Mouse (Mus musculus): ENCODE measurements at regions not wholly inside any gene's neighbourhood (a gene's known extent, or its start where the extent isn't known, plus 50 kb on each side); places are given as distances from the start of the nearest gene placed in this dataset.

DNA sequence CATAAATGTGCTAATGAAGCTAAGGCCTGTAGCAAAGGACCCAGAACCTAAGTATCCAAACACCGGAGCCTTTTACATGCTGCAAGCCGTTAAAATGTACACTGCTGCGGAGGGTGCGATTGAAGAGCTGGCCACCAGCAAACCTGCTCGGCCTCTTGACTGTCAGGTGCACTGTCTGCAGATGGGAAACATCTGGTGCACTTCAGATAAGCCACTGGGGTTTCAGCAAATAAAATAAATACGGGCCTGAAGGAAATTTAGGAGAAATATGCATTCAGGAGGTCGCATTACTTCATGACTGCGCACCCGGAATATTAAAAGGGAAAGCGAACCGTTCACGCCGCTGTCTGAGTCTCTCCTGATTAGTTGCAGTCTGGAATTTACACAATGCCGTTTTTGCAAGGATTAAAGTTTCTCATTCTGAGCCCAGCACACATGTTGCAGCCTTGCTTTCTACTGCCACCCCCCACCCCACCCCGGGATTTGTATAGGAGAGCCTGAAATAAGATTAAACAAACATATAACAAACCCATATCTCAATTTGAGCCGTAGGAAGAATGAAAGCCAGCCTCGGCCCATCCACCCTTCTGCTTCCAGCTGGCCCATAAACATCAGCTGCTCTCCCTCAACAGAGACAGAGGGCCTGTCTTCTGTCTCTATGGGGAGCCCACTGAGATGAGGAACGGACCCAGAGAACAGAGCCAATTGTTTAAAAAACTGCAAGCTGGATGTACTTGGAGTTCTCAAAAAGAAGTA is 103.5 kb upstream of the Cd180 start:
- TF ChIP-seq POU5F1 (IDR thresholded peaks at IDR 0.05; ENCODE audit: borderline replicate concordance, low read length): no peak
- TF ChIP-seq CTCF (conservative IDR thresholded peaks at IDR 0.05; ENCODE audit: low read length): no peak
- TF ChIP-seq NANOG (IDR thresholded peaks at IDR 0.05; ENCODE audit: borderline replicate concordance, low read length): no peak

Measured in E14TG2a.4 (cell line).